Mouse (Mus musculus) layer of hippocampus, adult 18-20 months (tissue): ENCODE measurements around the gene Npat. TPM values are rescaled to one million over a fixed set of nuclear protein-coding genes. Genes with fewer than 3 reads are reported as not detected.

Experiments
- DNase-seq, 2 experiments: peaks; one replicate each; pipeline ENCODE4 v3.0.0; 2022; ENCODE audit warnings: low spot score in 2 of 2
- long read RNA-seq: library from polyadenylated mRNA; stranded (forward); transcript quantifications from one replicate; pipeline ENCODE4 v2.0.0, GENCODE M21; 2021
- total RNA-seq, 2 experiments: library from RNA; stranded (reverse); gene quantifications; 2 replicates each; pipeline ENCODE4 v1.2.3; 2021

Gene Npat
- 10 to 100 TPM; 16.6 to 17.0 TPM for total RNA-seq
- long read RNA-seq, full-length matches to known transcripts = 3 of 6 reads
- long read RNA-seq, partial matches to known transcripts = 1 of 6 reads
- long read RNA-seq, other reads (novel, unspliced or antisense) = 2 of 6 reads

DNA sequence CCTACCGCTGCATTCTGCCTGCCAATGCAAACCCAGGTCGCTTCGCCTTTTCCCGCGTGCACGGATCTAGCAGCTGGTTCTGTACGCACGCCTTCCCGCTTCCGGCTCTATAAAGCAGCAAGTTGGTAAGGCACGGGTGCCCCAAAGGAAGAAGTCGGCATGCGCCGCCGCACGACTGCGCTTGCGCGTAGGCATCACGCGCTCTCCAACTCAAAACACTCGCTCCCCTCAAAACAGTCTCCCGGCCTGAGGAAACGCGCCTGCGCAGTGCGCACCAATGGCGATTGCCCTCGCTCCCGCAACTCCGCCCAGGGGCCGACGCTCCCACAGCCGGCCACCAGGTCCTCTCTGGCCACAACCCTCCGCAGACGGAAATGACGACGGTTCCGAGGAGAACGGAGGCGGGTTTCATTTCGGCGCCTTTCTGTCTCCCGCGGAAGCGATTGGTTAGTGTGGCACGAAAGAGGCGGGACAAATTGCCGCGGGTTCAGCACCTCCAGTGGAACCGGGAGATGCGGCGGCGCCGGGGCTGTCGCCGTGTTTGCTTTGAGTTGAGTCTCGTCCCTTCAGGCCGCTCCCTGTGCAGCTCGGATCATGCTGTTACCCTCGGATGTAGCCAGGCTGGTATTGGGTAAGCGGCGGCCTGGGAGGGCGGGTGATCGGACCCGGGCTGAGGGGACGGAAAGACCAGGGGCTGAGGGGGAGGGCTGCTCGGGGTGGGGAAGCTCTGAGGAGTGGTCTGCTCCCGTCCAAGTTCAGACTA lies at the start of gene Npat, which contains the start of gene Atm:
Gene Npat (plus strand): TSS at position 490 of the 763 bp plus-strand sequence.
Gene Atm (minus strand): TSS at position 183 of the 763 bp plus-strand sequence.
- DNase-seq = peak; percentile 100

- no peak for DNase-seq
Observed at GRCm38 (mm10) chr9:53508053-53508452, 28.8 kb upstream of the Npat start.

DNA sequence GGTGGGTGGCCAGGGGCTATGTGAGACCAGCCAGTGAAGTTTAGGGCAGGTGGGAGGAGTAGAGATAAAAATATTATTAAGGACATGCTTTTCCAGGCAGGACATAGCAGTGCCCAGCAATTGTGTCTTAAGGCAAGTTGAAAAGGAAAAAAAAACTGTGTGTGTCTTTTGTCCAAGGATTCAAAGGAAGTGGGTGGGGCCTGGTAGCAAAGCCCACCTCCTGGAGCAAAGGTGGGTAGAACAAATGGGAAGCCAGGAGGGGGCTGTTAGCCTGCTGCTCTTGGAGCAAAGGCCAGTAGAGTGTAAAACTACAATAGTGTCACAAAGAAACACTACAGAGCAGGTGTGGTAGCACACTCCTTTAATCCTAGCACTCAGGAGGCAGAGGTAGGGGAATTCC lies 22.8 kb upstream of the Npat start:
- DNase-seq = no peak

GRCm38 (mm10) chr9:53517373-53518009 lies 19.4 kb upstream of the Npat start:
- DNase-seq = no peak

- DNase-seq = peak in 1 of 2 experiments; percentile 10
Observed at GRCm38 (mm10) chr9:53535416-53536320, 1.2 kb upstream of the Npat start.

DNA sequence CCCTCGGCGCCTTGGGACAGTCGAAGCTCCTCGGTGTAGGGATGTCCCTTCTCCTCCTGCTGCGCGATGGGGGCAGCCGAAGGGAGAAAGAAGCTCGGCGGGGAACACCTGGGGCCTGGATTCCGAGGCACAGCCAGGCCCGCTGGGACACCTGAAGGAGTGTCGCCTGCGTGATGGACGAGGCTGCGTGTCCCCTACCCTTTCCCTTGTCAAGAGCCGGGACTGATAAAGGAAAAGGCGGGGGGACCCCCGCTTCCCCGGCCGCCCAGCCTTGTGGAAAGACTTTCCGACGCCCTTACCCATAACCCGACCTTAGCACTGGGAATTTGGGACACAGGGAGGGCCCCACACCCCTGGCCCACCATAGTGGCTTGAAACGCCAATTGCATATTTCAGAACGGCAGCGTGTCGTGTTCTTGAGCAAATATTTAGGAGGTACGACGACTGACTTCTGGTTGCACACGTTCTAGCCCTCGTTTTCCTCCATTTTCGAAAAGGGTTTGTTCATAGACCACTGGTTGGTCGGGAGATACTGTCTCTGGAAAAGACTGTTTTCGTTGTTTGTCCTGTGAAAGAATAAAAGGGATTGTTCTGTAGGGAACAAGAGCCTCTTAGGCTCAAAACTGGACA lies 604 bp downstream of the Npat start:
- DNase-seq = peak in 1 of 2 experiments; percentile 5

GRCm38 (mm10) chr9:53570662-53571061 lies 33.8 kb downstream of the Npat start:
- DNase-seq = peak in 1 of 2 experiments; percentile 62

- DNase-seq = no peak
Observed at GRCm38 (mm10) chr9:53572516-53573307, 35.9 kb downstream of the Npat start.

- no peak for DNase-seq
Observed at GRCm38 (mm10) chr9:53575721-53576120, 38.9 kb downstream of the Npat start.

GRCm38 (mm10) chr9:53581870-53582269 lies 45.0 kb downstream of the Npat start:
- no peak for DNase-seq

DNA sequence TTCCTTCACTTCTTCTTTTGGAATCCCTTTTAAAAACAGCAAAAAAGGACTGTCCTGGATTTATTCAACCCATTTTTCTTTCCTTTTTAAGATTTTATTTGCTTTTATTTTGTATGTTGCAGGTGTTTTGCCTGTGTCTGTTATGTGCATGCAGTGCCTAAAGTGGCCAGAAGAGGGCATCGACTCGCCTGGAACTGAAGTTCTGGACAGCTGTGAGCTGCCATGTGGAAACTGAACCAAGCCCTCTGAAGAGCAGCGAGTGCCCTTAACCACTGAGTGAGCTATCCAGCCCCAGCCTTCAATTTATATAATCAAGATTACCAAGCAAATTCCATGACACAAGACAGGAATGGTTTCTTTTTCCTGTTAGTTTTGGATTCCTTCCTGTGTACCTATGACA lies 57.9 kb downstream of the Npat start:
- DNase-seq = peak in 1 of 2 experiments; percentile 65

- DNase-seq = no peak
Observed at GRCm38 (mm10) chr9:53596971-53597600, 60.2 kb downstream of the Npat start.

GRCm38 (mm10) chr9:53598631-53599030 lies 61.8 kb downstream of the Npat start:
- no peak for DNase-seq

GRCm38 (mm10) chr9:53601541-53601940 lies 64.7 kb downstream of the Npat start:
- no peak for DNase-seq

- DNase-seq = no peak
Observed at GRCm38 (mm10) chr9:53603384-53603783, 66.5 kb downstream of the Npat start.

GRCm38 (mm10) chr9:53603849-53604248 lies 67.0 kb downstream of the Npat start:
- no peak for DNase-seq

DNA sequence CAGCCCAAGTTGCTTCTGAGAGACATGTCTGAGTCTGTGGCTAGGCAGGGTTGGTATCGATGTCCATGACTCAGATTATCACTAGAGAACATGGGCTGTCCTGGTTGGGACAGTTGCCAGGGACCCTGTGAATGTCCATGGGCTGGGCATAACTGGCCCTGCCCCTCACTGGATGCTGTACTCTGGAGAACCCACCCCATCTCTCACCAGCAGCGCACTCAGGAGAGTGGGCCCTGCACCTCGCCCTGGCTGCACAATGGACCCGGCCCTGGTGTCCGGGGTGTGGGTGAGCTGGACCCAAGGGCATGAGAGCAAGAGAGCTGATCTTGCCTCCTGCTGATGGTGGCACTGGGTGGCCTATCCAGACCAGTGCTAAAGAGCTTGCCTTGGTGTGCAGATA lies 68.1 kb downstream of the Npat start:
- no peak for DNase-seq

GRCm38 (mm10) chr9:53607192-53607591 lies 70.3 kb downstream of the Npat start:
- DNase-seq = no peak

DNA sequence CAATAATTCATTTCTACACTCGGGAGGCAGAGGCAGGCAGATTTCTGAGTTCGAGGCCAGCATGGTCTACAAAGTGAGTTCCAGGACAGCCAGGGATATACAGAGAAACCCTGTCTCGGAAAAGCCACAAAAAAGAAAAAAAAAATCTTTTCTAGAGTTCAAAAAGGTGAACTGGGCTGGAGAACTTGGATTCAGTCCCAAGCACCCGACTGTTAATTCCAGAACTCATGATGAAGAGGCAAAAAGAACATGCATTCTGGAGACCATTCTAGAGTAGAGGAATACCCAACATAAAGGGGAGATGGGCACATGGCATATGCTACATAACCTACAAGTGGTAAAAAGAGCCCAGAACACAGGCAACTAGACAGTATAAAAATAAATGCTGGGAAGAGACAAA lies 71.0 kb downstream of the Npat start:
- DNase-seq = no peak
